Mouse (Mus musculus) bone marrow macrophage, adult 2 months (primary cell): ENCODE results near the gene Rps6kb2.

Experiments used
- CTCF ChIP-seq: IDR thresholded peaks from 2 replicates; pipeline ENCODE4 v1.5.1; 2012; ENCODE audit warnings: low read depth, mild to moderate bottlenecking, low read length, moderate library complexity
- POLR2A ChIP-seq: IDR thresholded peaks from 2 replicates; pipeline ENCODE4 v1.6.1; 2012; ENCODE audit warnings: mild to moderate bottlenecking, low read depth, low read length, borderline replicate concordance

DNA sequence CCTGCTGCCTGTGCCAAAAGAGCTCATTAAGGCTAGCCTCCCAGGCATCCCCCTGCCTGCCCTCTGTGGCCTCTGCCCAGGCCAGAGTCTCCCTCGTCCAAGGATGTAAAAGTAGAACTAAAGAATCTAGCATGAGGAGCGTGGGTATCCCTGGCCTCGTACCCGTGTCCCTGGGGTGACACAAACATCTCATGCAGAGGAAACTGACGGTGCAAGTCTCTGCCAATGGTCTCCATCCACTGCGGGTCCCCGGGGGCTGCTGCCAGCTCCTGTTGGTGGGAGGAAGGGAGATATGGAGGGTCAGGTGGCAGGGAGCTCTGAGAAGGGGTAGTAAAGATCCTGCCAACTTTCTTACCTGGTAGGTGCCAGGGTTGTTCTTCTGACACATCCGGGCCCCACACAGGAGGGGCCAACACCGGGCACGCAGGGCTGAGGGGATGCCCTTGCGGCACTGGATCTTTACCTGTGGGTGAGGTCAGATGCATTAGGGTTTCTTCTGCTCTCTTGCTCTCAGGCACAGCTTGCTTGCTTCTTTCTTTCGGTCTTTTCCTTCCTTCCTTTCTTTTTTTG is 26.0 kb upstream of the Rps6kb2 start:
- TF ChIP-seq CTCF (no peak), POLR2A (no peak)
